Mouse (Mus musculus) G1E (cell line): ENCODE data around the gene Rnase4. TPM values are rescaled to one million over a fixed set of nuclear protein-coding genes. Genes with fewer than 3 reads are reported as not detected.

ENCODE experiments used
- ATAC-seq: 2 replicates; pipeline ENCODE4 v1.8.0; 2016; ENCODE audit warnings: mild to moderate bottlenecking; ENCODE audit not compliant: insufficient number of reproducible peaks, poor library complexity, low FRiP score, severe bottlenecking; ENCODE audit errors: extremely low read depth
- DNase-seq: peaks from one replicate; pipeline ENCODE4 v3.0.0; 2012; ENCODE audit warnings: low spot score
- H3K27me3 ChIP-seq: 2 replicates; pipeline ENCODE4 v1.6.1; 2012; ENCODE audit warnings: mild to moderate bottlenecking, low read length, inconsistent platforms; ENCODE audit not compliant: insufficient read depth
- H3K36me3 ChIP-seq: replicated peaks from 2 replicates; pipeline ENCODE3; 2012; ENCODE audit warnings: mild to moderate bottlenecking, inconsistent platforms
- H3K4me1 ChIP-seq: 2 replicates; pipeline ENCODE4 v1.6.1; 2012; ENCODE audit warnings: low read depth, low read length, inconsistent platforms, mixed read lengths; ENCODE audit not compliant: insufficient read depth
- H3K4me3 ChIP-seq: 2 replicates; pipeline ENCODE4 v1.5.1; 2012; ENCODE audit warnings: low read depth, mild to moderate bottlenecking, inconsistent platforms, low read length, moderate library complexity, mixed read lengths
- H3K9me3 ChIP-seq: replicated peaks from 2 replicates; pipeline ENCODE4 v1.6.1; 2012; ENCODE audit warnings: inconsistent platforms
- CTCF ChIP-seq: IDR thresholded peaks from 2 replicates; pipeline ENCODE4 v1.5.1; 2012; ENCODE audit warnings: low read depth, low read length, inconsistent platforms, mixed read lengths
- GATA1 ChIP-seq: IDR thresholded peaks from 2 replicates; pipeline ENCODE4 v1.6.1; 2012; ENCODE audit warnings: borderline replicate concordance, low read length, inconsistent platforms, mixed read lengths
- GATA2 ChIP-seq: IDR thresholded peaks from 2 replicates; pipeline ENCODE4 v1.6.1; 2012; ENCODE audit warnings: low read depth, low read length, inconsistent platforms, borderline replicate concordance
- POLR2AphosphoS5 ChIP-seq: IDR thresholded peaks from 2 replicates; pipeline ENCODE4 v1.6.1; 2012; ENCODE audit warnings: low read depth, low read length, inconsistent platforms; ENCODE audit not compliant: insufficient replicate concordance
- TAL1 ChIP-seq: conservative IDR thresholded peaks from 2 replicates; pipeline ENCODE4 v1.6.1; 2012; ENCODE audit warnings: low read depth, low read length, inconsistent platforms, mixed read lengths
- polyA plus RNA-seq: library from polyadenylated mRNA; stranded (reverse); fragments of >175 nt; gene quantifications from 2 replicates; pipeline ENCODE4 v1.2.3, GENCODE M21; 2012
- total RNA-seq, 2 experiments: library from RNA; stranded (forward) in 1 of 2; stranded (reverse) in 1 of 2; fragments of 200-1000 nt in 1 of 2; fragments of >200 nt in 1 of 2; fragmentation: Nextera tagmentation in 1 of 2; gene quantifications; 2 replicates each; pipeline ENCODE4 v1.2.3; 2014 to 2017

The Rnase4 gene
- total and polyA plus RNA-seq, 3 experiments = 0.49 to 3.2 TPM; not detected in 1

DNA sequence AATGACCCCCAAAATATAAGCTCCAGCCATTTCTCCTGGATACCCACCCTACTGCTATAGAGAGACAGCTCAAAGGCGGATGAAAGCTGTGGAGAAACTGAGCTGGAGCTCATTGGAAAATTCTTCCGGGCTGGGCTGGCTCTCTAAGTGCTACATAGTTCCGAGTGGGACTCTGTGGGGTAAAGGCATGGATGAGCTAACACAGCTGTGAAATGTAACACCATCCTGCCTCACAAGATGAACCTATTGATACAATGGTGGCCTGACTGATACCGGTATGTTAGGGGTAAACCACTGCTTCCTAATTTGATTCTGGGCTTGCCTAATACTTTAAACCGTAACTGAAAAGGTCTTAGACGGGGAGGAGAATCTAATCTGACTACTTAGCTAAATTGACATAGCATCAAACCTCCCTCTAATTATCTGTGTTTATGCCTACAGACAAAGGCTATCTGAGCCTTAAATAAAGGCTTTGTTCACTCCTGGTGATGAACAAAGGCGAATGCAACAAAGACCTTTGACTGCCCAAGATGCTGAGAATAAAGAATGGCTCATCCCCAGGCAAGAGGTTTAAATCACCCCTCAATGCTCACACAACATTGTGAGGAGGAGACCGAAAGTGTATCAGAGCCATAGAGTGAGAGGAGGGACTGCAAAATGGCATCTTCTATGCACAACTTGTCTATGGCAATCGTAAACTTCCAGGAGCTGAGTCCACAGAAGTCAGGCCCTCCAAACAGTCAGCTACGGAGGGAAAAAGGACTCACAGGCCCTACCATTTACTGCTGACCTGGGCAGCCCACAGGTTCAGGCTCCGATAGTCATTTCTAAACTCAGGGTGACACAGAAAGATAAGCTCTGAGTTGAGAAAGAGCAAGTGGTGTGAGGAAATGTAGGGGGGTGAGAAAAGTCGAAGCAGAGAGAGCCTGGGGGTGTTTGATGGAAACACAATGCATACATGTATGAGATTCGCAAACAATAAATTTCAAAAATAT lies 36.3 kb upstream of the Rnase4 start:
- Histone ChIP-seq H3K4me3 (no peak overlapping the region), H3K4me1 (no peaks in the 10 kb centered on the region), H3K27me3 (peaks cover 23% of the 10 kb centered on the region), H3K36me3 (no peaks in the 10 kb centered on the region), H3K9me3 (no peaks in the 10 kb centered on the region)
- DNase-seq (no peak), ATAC-seq (no peak)
- TF ChIP-seq TAL1 (no peak), GATA1 (no peak), GATA2 (no peak), POLR2AphosphoS5 (no peak), CTCF (no peak)

DNA sequence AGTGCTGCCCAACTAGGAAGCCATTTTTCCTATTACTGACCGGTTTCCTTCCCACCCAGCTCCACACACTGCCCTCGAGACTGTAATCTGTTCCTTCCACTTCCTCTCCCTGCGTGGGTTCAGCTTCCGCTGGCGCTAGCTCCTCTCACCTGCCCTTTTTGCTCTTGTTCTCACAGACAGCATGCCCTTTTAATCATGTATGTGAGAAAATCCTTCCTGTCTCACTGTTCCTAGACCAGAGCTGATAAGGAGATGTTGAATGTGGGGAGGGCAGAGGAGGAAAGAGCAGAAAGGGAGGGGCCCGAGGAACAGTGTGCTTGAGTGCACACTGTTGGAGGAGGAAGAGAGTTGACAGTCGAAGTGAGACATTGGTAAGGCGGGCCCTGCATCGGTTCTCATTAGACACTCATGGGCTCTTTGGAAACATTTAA lies 33.5 kb upstream of the Rnase4 start, which contains the start of gene Rnase12:
Gene Rnase12, minus strand, starts transcription at position 261 of the 431 bp plus-strand sequence.
- no peak for DNase-seq
- TF ChIP-seq GATA1 (no peak), CTCF (no peak), POLR2AphosphoS5 (no peak), TAL1 (no peak), GATA2 (no peak)

GRCm38 (mm10) chr14:51060761-51061160 lies 30.1 kb upstream of the Rnase4 start:
- TF ChIP-seq GATA1 (no peak), CTCF (no peak), POLR2AphosphoS5 (no peak), GATA2 (no peak), TAL1 (no peak)
- Histone ChIP-seq H3K36me3 (no peaks in the 10 kb centered on the region), H3K4me3 (no peak overlapping the region), H3K9me3 (no peaks in the 10 kb centered on the region), H3K27me3 (peaks cover 14% of the 10 kb centered on the region), H3K4me1 (peaks cover 14% of the 10 kb centered on the region)
- DNase-seq = no peak
- no peak for ATAC-seq

More for the DNA sequence above, 33.5 kb upstream of the Rnase4 start, which contains the start of gene Rnase12:
- Histone ChIP-seq H3K4me1 (peaks cover 8% of the 10 kb centered on the region), H3K36me3 (no peaks in the 10 kb centered on the region), H3K4me3 (no peak within 1 kb of the TSS), H3K9me3 (no peaks in the 10 kb centered on the region), H3K27me3 (peaks cover 26% of the 10 kb centered on the region)
- ATAC-seq = no peak

DNA sequence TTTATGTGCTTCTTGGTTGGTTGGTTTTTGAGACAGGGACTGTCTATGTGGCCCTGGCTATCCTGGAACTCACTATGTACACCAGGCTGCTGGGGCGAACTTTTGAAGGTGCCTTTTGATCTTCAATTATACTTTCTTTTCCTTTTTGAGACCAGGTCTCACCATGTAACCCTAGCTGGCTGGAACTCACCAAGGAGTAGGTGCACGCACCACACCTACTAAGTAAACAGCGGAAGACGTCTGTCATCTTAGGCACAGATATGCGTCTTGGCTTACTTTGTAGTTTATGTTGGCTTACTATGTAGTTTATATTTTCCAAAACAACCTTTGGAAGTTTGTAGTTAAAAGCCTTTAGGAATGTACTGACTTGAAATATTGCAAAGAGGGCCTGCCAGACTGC lies 21.9 kb upstream of the Rnase4 start:
- TF ChIP-seq GATA2 = no peak
- TF ChIP-seq TAL1 = no peak
- TF ChIP-seq POLR2AphosphoS5 = no peak
- TF ChIP-seq CTCF = no peak
- TF ChIP-seq GATA1 = no peak
- no peak overlapping the region for H3K4me3 ChIP-seq
- DNase-seq (no peak), ATAC-seq (no peak)
- no peaks in the 10 kb centered on the region for H3K36me3 ChIP-seq
- H3K4me1 ChIP-seq = peaks cover 13% of the 10 kb centered on the region
- H3K27me3 ChIP-seq = peaks cover 16% of the 10 kb centered on the region
- no peaks in the 10 kb centered on the region for H3K9me3 ChIP-seq

DNA sequence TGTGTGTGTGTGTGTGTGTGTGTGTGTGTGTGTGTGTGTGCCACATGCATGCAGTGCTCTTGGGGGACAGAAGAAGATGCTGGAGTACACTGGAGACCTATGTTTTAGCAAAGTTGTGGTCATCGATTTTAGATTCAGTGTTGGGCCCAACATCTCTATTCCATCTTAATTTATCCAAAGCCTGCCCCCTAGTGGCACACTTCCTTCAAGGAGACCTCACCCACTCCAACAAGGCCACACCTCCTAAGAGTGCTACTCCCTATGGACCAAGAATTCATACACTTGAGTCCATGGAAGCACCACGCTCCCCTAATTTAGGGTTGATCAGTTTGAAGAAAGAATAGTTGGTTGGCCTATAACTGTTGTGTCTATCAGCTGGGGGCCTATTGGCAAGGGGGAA lies 21.3 kb upstream of the Rnase4 start:
- Histone ChIP-seq H3K4me3 (no peak overlapping the region), H3K36me3 (no peaks in the 10 kb centered on the region), H3K4me1 (peaks cover 13% of the 10 kb centered on the region), H3K27me3 (peaks cover 20% of the 10 kb centered on the region), H3K9me3 (no peaks in the 10 kb centered on the region)
- no peak for DNase-seq
- no peak for TF ChIP-seq GATA2
- TF ChIP-seq CTCF = peak; percentile 40; the same call in 1 of the 2 replicates
- no peak for ATAC-seq

- H3K4me3 ChIP-seq = no peak within 1 kb of the TSS
- no peak for DNase-seq
- no peaks in the 10 kb centered on the region for H3K9me3 ChIP-seq
- no peak for TF ChIP-seq POLR2AphosphoS5
- no peak for TF ChIP-seq TAL1
- no peak for TF ChIP-seq GATA2
- no peak for TF ChIP-seq GATA1
- no peak for TF ChIP-seq CTCF
- peaks cover 26% of the 10 kb centered on the region for H3K27me3 ChIP-seq
- ATAC-seq = no peak
- peaks cover 2% of the 10 kb centered on the region for H3K4me1 ChIP-seq
- H3K36me3 ChIP-seq = no peaks in the 10 kb centered on the region
These were observed 16.5 kb upstream of the Rnase4 start, which contains the start of gene Olfr750 for GRCm38 (mm10) chr14:51074335-51074734. Olfr750 (minus strand) TSS chr14:51074435.
